Mouse (Mus musculus) hindbrain, embryonic 15.5 days (tissue): ENCODE measurements at regions not wholly inside any gene's neighbourhood (a gene's known extent, or its start where the extent isn't known, plus 50 kb on each side); places are given as distances from the start of the nearest gene placed in this dataset.
"Not testable (repeated sequence)": the region's sequence is repeated elsewhere in the genome, so short reads cannot be mapped to it uniquely, and the experiment has no call there.

Source experiments
- ATAC-seq: fragments of 200-750 bp; cut with Nextera tagmentation; 2 replicates; pipeline ENCODE4 v1.8.0; 2017; ENCODE audit warnings: low read depth, moderate number of reproducible peaks, moderate TSS enrichment; ENCODE audit not compliant: low FRiP score
- H3K27ac ChIP-seq: fragments of 300-500 bp; sonication (generic); replicated peaks from 2 replicates; pipeline ENCODE4 v1.5.1; 2015; ENCODE audit warnings: mild to moderate bottlenecking, inconsistent platforms
- H3K27me3 ChIP-seq: fragments of 300-500 bp; sonication (generic); 2 replicates; pipeline ENCODE4 v1.6.1; 2015; ENCODE audit warnings: control low read depth, inconsistent platforms
- H3K36me3 ChIP-seq: fragments of 300-500 bp; sonication (generic); 2 replicates; pipeline ENCODE4 v1.6.1; 2015; ENCODE audit warnings: control low read depth, inconsistent platforms
- H3K4me1 ChIP-seq: fragments of 300-500 bp; sonication (generic); replicated peaks from 2 replicates; pipeline ENCODE4 v1.6.1; 2015; ENCODE audit warnings: control low read depth, inconsistent platforms
- H3K4me2 ChIP-seq: fragments of 300-500 bp; sonication (generic); 2 replicates; pipeline ENCODE4 v1.6.1; 2015; ENCODE audit warnings: moderate library complexity, mild to moderate bottlenecking, inconsistent platforms
- H3K4me3 ChIP-seq: fragments of 300-500 bp; sonication (generic); 2 replicates; pipeline ENCODE4 v1.5.1; 2015; ENCODE audit warnings: mild to moderate bottlenecking, inconsistent platforms
- H3K9ac ChIP-seq: fragments of 300-500 bp; sonication (generic); 2 replicates; pipeline ENCODE4 v1.6.1; 2015; ENCODE audit warnings: inconsistent platforms
- H3K9me3 ChIP-seq: fragments of 300-500 bp; sonication (generic); 2 replicates; pipeline ENCODE4 v1.6.1; 2016; ENCODE audit warnings: control low read depth, inconsistent platforms
- WGBS: fragments of 180-500 bp; shearing (Covaris S2); methylation state at CpG from one replicate; pipeline ENCODE4 v1.1.7; 2015; 5-methylcytosine and 5-hydroxymethylcytosine counted together

GRCm38 (mm10) chr11:40159161-40159560 lies 535.8 kb downstream of the Mat2b start:
- H3K4me3 ChIP-seq, H3K9me3 ChIP-seq, H3K4me2 ChIP-seq, H3K36me3 ChIP-seq, H3K9ac ChIP-seq, H3K27me3 ChIP-seq, H3K4me1 ChIP-seq, H3K27ac ChIP-seq, ATAC-seq: not testable (repeated sequence)
- 97% methylated on average over 1 of the region's 1 CpGs for WGBS

DNA sequence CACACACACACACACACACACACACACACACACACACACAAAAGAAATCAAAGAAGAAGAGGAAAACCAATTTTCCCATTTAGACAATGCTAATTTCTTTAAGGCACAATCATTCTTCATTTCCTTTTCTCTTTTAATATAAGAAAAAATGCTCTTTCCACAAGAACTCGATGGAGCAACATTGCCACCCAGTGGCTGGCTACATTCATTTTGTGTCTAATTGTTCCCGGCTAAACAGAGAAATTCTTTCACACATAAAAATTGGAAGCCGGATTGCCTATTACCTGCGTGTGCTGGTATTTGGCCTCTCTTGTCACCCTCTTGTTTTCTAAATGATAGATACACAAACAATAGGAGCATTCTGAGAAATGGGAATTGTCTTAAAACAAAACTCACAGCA lies 545.7 kb downstream of the Mat2b start:
- no peak overlapping the region for H3K9ac ChIP-seq
- H3K9me3 ChIP-seq = no peaks in the 10 kb centered on the region
- H3K4me2 ChIP-seq = no peak overlapping the region
- no peak overlapping the region for H3K27ac ChIP-seq
- no peak for ATAC-seq
- H3K27me3 ChIP-seq = no peaks in the 10 kb centered on the region
- no peak overlapping the region for H3K4me3 ChIP-seq
- 9% methylated on average over 4 of the region's 4 CpGs for WGBS
- H3K36me3 ChIP-seq = no peaks in the 10 kb centered on the region
- 0 out of 2 replicates have a peak, but pooled peaks cover 4% of the 10 kb centered on the region for H3K4me1 ChIP-seq

- Histone ChIP-seq H3K36me3 (no peaks in the 10 kb centered on the region), H3K4me2 (no peak overlapping the region), H3K27me3 (no peaks in the 10 kb centered on the region), H3K9ac (no peak overlapping the region), H3K4me3 (no peak overlapping the region), H3K27ac (no peak overlapping the region), H3K4me1 (no peaks in the 10 kb centered on the region), H3K9me3 (no peaks in the 10 kb centered on the region)
- WGBS = 58% methylated on average over 7 of the region's 7 CpGs
- ATAC-seq = no peak
Observed at GRCm38 (mm10) chr11:40137803-40138202, 557.2 kb downstream of the Mat2b start.

GRCm38 (mm10) chr11:40102613-40103012 lies 592.4 kb downstream of the Mat2b start:
- H3K9ac ChIP-seq = no peak overlapping the region
- no peaks in the 10 kb centered on the region for H3K27me3 ChIP-seq
- no peaks in the 10 kb centered on the region for H3K9me3 ChIP-seq
- H3K36me3 ChIP-seq = no peaks in the 10 kb centered on the region
- no peak for ATAC-seq
- H3K27ac ChIP-seq = no peak overlapping the region
- H3K4me1 ChIP-seq = no peaks in the 10 kb centered on the region
- H3K4me2 ChIP-seq = no peak overlapping the region
- WGBS = 85% methylated on average over 1 of the region's 1 CpGs
- no peak overlapping the region for H3K4me3 ChIP-seq

GRCm38 (mm10) chr11:40074317-40074716 lies 620.7 kb downstream of the Mat2b start:
- Histone ChIP-seq H3K27ac (no peak overlapping the region), H3K9ac (no peak overlapping the region), H3K36me3 (no peaks in the 10 kb centered on the region), H3K4me3 (no peak overlapping the region), H3K4me2 (no peak overlapping the region), H3K4me1 (no peaks in the 10 kb centered on the region), H3K9me3 (no peaks in the 10 kb centered on the region), H3K27me3 (no peaks in the 10 kb centered on the region)
- ATAC-seq = no peak
- 95% methylated on average over 2 of the region's 2 CpGs for WGBS

DNA sequence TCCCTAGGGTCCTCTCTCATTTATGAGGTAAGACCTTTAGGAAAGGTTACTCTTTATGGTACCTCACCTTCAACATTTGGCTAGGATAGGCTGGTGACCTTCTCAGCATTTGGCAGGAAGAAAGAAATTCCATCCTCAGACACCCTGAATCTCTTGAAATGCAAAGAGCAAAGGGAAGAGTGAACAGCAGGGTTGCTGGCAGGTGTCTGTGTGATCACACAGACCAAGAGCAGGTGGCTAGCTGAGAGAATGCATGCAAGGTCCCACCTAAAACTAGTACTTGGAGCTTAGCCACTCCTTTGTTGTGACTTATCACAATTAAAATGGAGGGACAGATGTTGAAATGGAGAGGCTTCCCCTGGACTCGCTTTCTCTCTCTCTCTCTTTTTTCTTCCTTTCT lies 644.5 kb downstream of the Mat2b start:
- no peak overlapping the region for H3K9ac ChIP-seq
- no peak overlapping the region for H3K4me2 ChIP-seq
- 24% methylated on average over 1 of the region's 1 CpGs for WGBS

GRCm38 (mm10) chr11:40027511-40027910 lies 667.5 kb downstream of the Mat2b start:
- Histone ChIP-seq H3K4me2 (no peak overlapping the region), H3K9ac (no peak overlapping the region), H3K4me1 (no peaks in the 10 kb centered on the region; the same call in 1 of the 2 replicates), H3K9me3 (no peaks in the 10 kb centered on the region), H3K27me3 (no peaks in the 10 kb centered on the region), H3K4me3 (no peak overlapping the region), H3K36me3 (no peaks in the 10 kb centered on the region), H3K27ac (no peak overlapping the region)
- no peak for ATAC-seq
- WGBS = 70% methylated on average over 3 of the region's 3 CpGs

More for the DNA sequence above, 644.5 kb downstream of the Mat2b start:
- H3K4me3 ChIP-seq = no peak overlapping the region
- H3K36me3 ChIP-seq = no peaks in the 10 kb centered on the region
- no peak for ATAC-seq
- no peaks in the 10 kb centered on the region for H3K4me1 ChIP-seq
- H3K9me3 ChIP-seq = no peaks in the 10 kb centered on the region
- H3K27ac ChIP-seq = no peak overlapping the region
- no peaks in the 10 kb centered on the region for H3K27me3 ChIP-seq

DNA sequence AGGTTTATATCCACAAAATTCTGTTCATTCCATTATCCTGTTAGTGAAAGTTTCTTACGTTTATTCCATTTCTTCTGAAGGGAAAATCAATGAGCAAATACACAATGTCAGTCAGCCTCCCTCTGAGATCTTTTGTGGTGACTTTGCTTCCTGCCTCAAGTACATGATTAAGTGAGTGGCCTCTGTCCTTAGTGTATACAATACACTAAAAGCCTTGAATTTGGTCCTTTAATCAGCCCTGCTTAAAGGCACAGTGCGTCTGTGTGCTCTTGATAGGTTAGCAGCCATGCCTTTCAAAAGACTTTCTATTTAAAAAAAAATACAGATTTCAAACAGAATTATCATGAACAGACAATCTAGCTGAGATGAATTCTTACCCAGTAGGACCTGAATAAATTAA lies 695.5 kb downstream of the Mat2b start:
- Histone ChIP-seq H3K9ac (no peak overlapping the region), H3K9me3 (no peaks in the 10 kb centered on the region), H3K4me3 (no peak overlapping the region), H3K4me1 (no peaks in the 10 kb centered on the region), H3K4me2 (no peak overlapping the region), H3K36me3 (no peaks in the 10 kb centered on the region), H3K27ac (no peak overlapping the region), H3K27me3 (no peaks in the 10 kb centered on the region)
- WGBS = 32% methylated on average over 2 of the region's 2 CpGs
- no peak for ATAC-seq

GRCm38 (mm10) chr11:39998612-39999011 lies 696.4 kb downstream of the Mat2b start:
- H3K4me3 ChIP-seq = no peak overlapping the region
- no peak overlapping the region for H3K4me2 ChIP-seq
- no peaks in the 10 kb centered on the region for H3K9me3 ChIP-seq
- H3K27me3 ChIP-seq = no peaks in the 10 kb centered on the region
- H3K9ac ChIP-seq = no peak overlapping the region
- H3K36me3 ChIP-seq = no peaks in the 10 kb centered on the region
- H3K27ac ChIP-seq = no peak overlapping the region
- H3K4me1 ChIP-seq = no peaks in the 10 kb centered on the region
- WGBS = 26% methylated on average over 1 of the region's 1 CpGs
- ATAC-seq = no peak

DNA sequence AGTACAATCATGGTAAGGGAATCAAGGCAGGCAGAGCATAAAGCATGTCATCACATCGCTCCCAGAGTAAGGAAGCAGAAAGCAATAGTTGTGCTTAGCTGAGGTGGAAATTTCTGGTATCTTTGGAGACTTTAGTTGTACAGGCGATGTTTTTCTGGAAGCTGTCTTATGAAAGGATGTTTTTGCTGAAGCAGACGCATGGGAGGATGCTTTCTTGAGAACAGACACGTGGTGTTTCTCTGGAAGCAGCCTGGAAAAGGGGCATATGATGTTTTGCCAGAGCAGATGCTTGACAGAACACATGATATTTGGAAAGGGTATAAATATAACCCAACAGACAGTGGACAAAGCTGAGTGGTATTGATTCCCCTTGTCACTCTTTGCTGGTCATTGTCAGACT lies 722.4 kb downstream of the Mat2b start:
- Histone ChIP-seq H3K27ac (no peak overlapping the region), H3K36me3 (no peaks in the 10 kb centered on the region), H3K27me3 (no peaks in the 10 kb centered on the region), H3K9me3 (no peaks in the 10 kb centered on the region), H3K4me3 (no peak overlapping the region), H3K9ac (no peak overlapping the region), H3K4me2 (no peak overlapping the region), H3K4me1 (no peaks in the 10 kb centered on the region)
- WGBS = 85% methylated on average over 4 of the region's 4 CpGs
- no peak for ATAC-seq

DNA sequence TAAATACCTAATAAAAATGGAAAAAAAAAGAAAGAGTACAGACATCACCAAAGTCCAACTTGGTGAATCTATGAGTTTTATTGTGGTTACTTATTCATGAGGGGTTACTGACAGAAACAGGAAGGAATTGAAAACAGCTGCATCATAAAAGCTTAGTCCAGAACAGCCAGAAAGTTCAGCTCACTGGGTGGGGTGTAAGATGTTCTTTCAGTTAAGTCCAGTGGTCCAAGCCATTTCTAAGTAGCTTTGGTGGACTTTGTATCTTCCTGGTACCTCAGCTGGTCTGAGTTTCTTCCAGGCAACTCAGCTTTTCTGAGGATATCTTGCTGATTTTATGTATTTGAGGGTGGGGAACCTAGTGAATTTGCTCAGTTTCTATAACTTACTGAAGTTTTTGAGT lies 731.3 kb downstream of the Mat2b start:
- ATAC-seq = no peak
- Histone ChIP-seq H3K27ac (no peak overlapping the region), H3K4me2 (no peak overlapping the region), H3K4me1 (no peaks in the 10 kb centered on the region), H3K27me3 (no peaks in the 10 kb centered on the region), H3K9ac (no peak overlapping the region), H3K36me3 (no peaks in the 10 kb centered on the region), H3K4me3 (no peak overlapping the region), H3K9me3 (no peaks in the 10 kb centered on the region)

DNA sequence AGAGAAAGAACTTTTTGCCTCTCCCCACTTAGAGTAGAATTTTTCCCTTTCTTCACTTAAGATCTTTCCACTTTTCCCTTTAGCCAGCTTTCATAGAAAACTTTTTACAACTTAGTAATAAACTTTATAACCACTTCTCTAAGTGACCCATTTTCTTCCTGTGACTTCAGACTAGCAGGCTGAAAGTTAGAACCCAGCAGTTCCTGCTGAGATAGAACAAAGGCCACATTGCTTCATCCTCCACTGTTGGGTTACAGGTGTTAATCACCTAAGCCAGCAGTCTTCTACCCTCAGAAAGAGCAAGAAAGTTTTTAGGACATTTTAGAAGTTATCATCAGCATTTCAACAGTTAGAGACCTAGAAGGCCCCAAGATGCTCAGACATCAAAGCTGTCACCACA lies 740.6 kb downstream of the Mat2b start:
- H3K9me3 ChIP-seq = no peaks in the 10 kb centered on the region
- no peak overlapping the region for H3K27ac ChIP-seq
- H3K4me3 ChIP-seq = no peak overlapping the region
- no peaks in the 10 kb centered on the region for H3K4me1 ChIP-seq
- H3K36me3 ChIP-seq = no peaks in the 10 kb centered on the region
- H3K27me3 ChIP-seq = no peaks in the 10 kb centered on the region
- no peak for ATAC-seq
- H3K4me2 ChIP-seq = no peak overlapping the region
- H3K9ac ChIP-seq = no peak overlapping the region

DNA sequence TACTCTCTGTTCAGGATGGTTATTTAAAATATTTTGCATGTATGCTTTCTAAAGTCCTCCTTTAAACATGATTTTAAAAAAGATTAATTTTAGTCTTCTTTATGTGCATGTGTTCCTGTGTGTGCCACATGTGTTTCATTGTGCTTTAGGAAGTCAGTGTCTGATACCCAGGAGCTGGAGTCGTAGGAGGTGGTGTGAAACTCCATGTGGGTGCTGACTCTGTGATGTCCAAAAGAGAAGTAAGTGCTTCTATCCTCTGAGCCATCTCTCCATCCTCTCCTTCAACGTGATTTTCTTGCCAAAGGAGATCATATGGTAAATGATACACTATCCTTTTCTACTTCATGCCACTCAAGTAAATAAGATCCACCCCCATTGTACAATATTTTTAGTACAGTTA lies 750.8 kb downstream of the Mat2b start:
- Histone ChIP-seq H3K36me3 (no peaks in the 10 kb centered on the region), H3K27ac (no peak overlapping the region), H3K27me3 (no peaks in the 10 kb centered on the region), H3K9ac (no peak overlapping the region), H3K9me3 (no peaks in the 10 kb centered on the region), H3K4me1 (no peaks in the 10 kb centered on the region), H3K4me2 (no peak overlapping the region), H3K4me3 (no peak overlapping the region)
- WGBS = 83% methylated on average over 2 of the region's 2 CpGs
- no peak for ATAC-seq
